Mouse (Mus musculus): ENCODE measurements around the gene 1700022I11Rik.

DNA sequence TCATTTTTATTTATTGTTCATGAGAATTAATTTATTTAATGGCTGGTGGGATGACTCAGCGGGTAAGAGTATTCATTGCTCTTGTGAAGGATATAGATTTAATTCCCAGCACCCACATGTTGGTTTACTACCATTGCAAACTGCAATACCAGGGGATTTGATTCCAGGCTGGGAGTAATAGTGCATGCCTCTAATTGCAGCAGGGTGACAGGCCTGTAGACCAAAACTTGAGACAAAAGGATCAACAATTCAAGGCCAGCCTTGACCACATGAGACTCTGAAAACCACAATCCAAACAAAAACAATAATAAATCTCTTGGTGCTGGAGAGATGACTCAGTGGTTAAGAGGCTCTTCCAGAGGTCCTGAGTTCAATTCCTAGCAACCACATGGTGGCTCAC, 42.7 kb downstream of the 1700022I11Rik start:
- TF ChIP-seq CTCF (IDR thresholded peaks at IDR 0.05) = no peak
- no peak for TF ChIP-seq EP300 (IDR thresholded peaks at IDR 0.05)

Measured in lung, postnatal 0 days (tissue).